7 mouse cellular contexts compared by ENCODE assay signal in the genomic region with DNA sequence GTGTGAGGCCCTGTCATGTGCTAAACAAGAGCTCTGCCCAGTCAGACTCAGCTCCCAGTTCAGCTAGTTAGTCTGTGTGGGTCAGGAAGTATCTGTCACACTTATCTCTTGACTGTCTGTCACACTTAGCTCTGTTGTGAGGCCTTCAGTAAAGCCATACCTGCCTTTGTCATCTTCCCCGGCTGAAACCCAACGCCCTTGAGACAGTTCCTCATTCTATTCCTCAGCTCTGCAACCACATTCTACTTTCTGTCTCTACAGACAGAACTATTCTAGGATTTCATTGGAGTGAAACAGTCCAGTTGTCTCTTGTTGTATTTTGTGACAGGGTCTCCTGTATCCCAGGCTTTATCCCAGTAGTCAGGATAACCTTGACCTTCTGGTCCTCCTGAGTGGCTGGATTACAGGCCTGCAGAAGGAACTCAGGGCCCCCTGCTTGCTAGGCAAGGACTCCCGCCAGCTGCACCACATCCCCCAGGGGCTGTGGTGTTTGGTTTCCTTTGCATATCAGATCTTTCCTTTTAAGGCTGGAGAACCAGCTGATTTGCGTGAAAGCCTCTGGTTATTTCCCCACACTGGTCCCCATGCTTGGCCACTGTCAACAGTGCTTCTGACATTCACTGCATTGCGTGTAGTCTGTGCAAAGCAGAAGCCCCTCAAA. TPM values are rescaled to one million over a fixed set of nuclear protein-coding genes. Genes with fewer than 3 reads are reported as not detected.
DNase-seq lines count a peak whose midpoint lies in the region; ATAC-seq and TF ChIP-seq lines count a peak whose summit lies in the region.

No protein-coding gene starts in this region.

- no peak overlapping the region for H3K9ac ChIP-seq in heart, embryonic 11.5 days (ENCODE audit: low read depth, low read length)
- no peak overlapping the region for H3K9ac ChIP-seq in limb, embryonic 13.5 days

- H3K4me1 ChIP-seq in G1E (ENCODE audit: insufficient read depth, low read depth, low read length), result peaks cover 20% of the 10 kb centered on the region
- H3K4me1 ChIP-seq in heart, embryonic 11.5 days (ENCODE audit: control insufficient read depth, insufficient read depth, low read length), result peaks cover 35% of the 10 kb centered on the region
- peaks cover 9% of the 10 kb centered on the region; the same call in 1 of the 2 replicates for H3K4me1 ChIP-seq in limb, embryonic 13.5 days

- TF ChIP-seq CTCF in G1E (IDR thresholded peaks at IDR 0.05; ENCODE audit: low read depth, low read length), result no peak

- H3K4me2 ChIP-seq in heart, embryonic 11.5 days, result peak overlapping the region; percentile 5; the same call in 1 of the 2 replicates
- no peak overlapping the region for H3K4me2 ChIP-seq in limb, embryonic 13.5 days (replicated peaks)

- no peak overlapping the region for H3K4me3 ChIP-seq in G1E (ENCODE audit: low read depth, low read length)
- no peak overlapping the region for H3K4me3 ChIP-seq in heart, embryonic 11.5 days (ENCODE audit: low read depth, low read length)
- H3K4me3 ChIP-seq in limb, embryonic 13.5 days, result no peak overlapping the region

- peak; percentile 61 for DNase-seq in CD4-positive, CD25-positive, alpha-beta regulatory T cell, adult 2 months (ENCODE audit: low read depth, low spot score)
- DNase-seq in G1E (ENCODE audit: low spot score), result no peak
- DNase-seq in natural killer cell, adult 2 months (ENCODE audit: low spot score in 2 of 2), result peak; percentile 67 to 83
- DNase-seq in left cerebral cortex, adult 8-10 months (ENCODE audit: low spot score in 2 of 2), result no peak
- DNase-seq in c-Kit-positive CD71-positive TER-119-positive erythroid progenitor cells, embryonic 14.5 days (ENCODE audit: low spot score), result no peak

- H3K9me3 ChIP-seq in G1E (replicated peaks), result no peaks in the 10 kb centered on the region
- H3K9me3 ChIP-seq in heart, embryonic 11.5 days (replicated peaks; ENCODE audit: control insufficient read depth, low read length), result no peaks in the 10 kb centered on the region
- no peaks in the 10 kb centered on the region for H3K9me3 ChIP-seq in limb, embryonic 13.5 days

- WGBS in heart, embryonic 11.5 days (ENCODE audit: insufficient replicate concordance), result 3% methylated on average over 5 of the region's 5 CpGs
- WGBS in limb, embryonic 13.5 days, result 34% methylated on average over 5 of the region's 5 CpGs

- H3K27me3 ChIP-seq in G1E (ENCODE audit: insufficient read depth, low read length), result no peaks in the 10 kb centered on the region
- no peaks in the 10 kb centered on the region for H3K27me3 ChIP-seq in heart, embryonic 11.5 days (ENCODE audit: control insufficient read depth, insufficient read depth, low read length)
- no peaks in the 10 kb centered on the region for H3K27me3 ChIP-seq in limb, embryonic 13.5 days

- peak overlapping the region; percentile 94 for H3K27ac ChIP-seq in heart, embryonic 11.5 days (ENCODE audit: low read depth, low read length)
- H3K27ac ChIP-seq in limb, embryonic 13.5 days, result peak overlapping the region; percentile 48; the same call in 1 of the 2 replicates

- peaks cover 43% of the 10 kb centered on the region for H3K36me3 ChIP-seq in G1E (replicated peaks)
- H3K36me3 ChIP-seq in heart, embryonic 11.5 days (ENCODE audit: control insufficient read depth, insufficient read depth, low read length), result peaks cover 10% of the 10 kb centered on the region; the same call in 1 of the 2 replicates
- H3K36me3 ChIP-seq in limb, embryonic 13.5 days, result peaks cover 25% of the 10 kb centered on the region

- 0 out of 2 replicates have a peak, but pooled peaks have one; percentile 22 for ATAC-seq in G1E (ENCODE audit: extremely low read depth, insufficient number of reproducible peaks, low FRiP score, poor library complexity, severe bottlenecking)
- ATAC-seq in heart, embryonic 11.5 days (replicated peaks; ENCODE audit: insufficient number of reproducible peaks, low FRiP score, low TSS enrichment), result peak; percentile 65
- ATAC-seq in limb, embryonic 13.5 days (ENCODE audit: low FRiP score, low read depth), result peak; percentile 77

RNA-seq across cellular contexts. Expression of a gene that starts 11.2 kb away (rescaled TPM):
- total RNA-seq in G1E (2014; fragmentation: Nextera tagmentation) (not detected in 2 replicates), G1E (2017) (0.33 and 0.87 TPM in 2 replicates)
- polyA plus RNA-seq in G1E (2012), result 0.05 TPM in 1 of 2 replicates, not detected in the other
- 1.2 TPM in 2 replicates for polyA plus RNA-seq in heart, embryonic 11.5 days (2014; fragmentation: Nextera tagmentation; extraction: Ambion mirVana)
- 1.4 and 2.2 TPM in 2 replicates for polyA plus RNA-seq in limb, embryonic 13.5 days (2015; fragmentation: Nextera tagmentation; extraction: Ambion mirVana)
- 1 to 10 TPM in 2 of 4 experiments, under 1 TPM in 1, not detected in 1; 0.26 to 2.7 (median 2.4) TPM for total RNA-seq in left cerebral cortex, adult 8-10 months (2022)

RNA-seq across cellular contexts. Expression of a gene that starts 11.8 kb away (rescaled TPM):
- total RNA-seq in G1E (2014; fragmentation: Nextera tagmentation) (0.24 TPM in 1 of 2 replicates, not detected in the other), G1E (2017) (0.70 and 0.93 TPM in 2 replicates)
- polyA plus RNA-seq in G1E (2012), result not detected in 2 replicates
- polyA plus RNA-seq in heart, embryonic 11.5 days (2014; fragmentation: Nextera tagmentation; extraction: Ambion mirVana), result 52.0 and 61.8 TPM in 2 replicates
- polyA plus RNA-seq in limb, embryonic 13.5 days (2015; fragmentation: Nextera tagmentation; extraction: Ambion mirVana), result 33.5 and 36.8 TPM in 2 replicates
- 10 to 100 TPM; 17.3 to 20.2 (median 17.7) TPM for total RNA-seq in left cerebral cortex, adult 8-10 months (2022)

RNA-seq across cellular contexts. Expression of a gene that starts 17.1 kb away (rescaled TPM):
- total RNA-seq in G1E (2014; fragmentation: Nextera tagmentation), result 9.6 and 10.3 TPM in 2 replicates
- total RNA-seq in G1E (2017), result 6.9 and 8.5 TPM in 2 replicates
- polyA plus RNA-seq in G1E (2012), result 2.0 and 2.7 TPM in 2 replicates
- 7.5 and 9.3 TPM in 2 replicates for polyA plus RNA-seq in heart, embryonic 11.5 days (2014; fragmentation: Nextera tagmentation; extraction: Ambion mirVana)
- 13.2 and 15.0 TPM in 2 replicates for polyA plus RNA-seq in limb, embryonic 13.5 days (2015; fragmentation: Nextera tagmentation; extraction: Ambion mirVana)
- 1 to 10 TPM; 2.8 to 4.6 (median 4.0) TPM for total RNA-seq in left cerebral cortex, adult 8-10 months (2022)

RNA-seq across cellular contexts. Expression of a gene that starts 26.7 kb away (rescaled TPM):
- 765 and 864 TPM in 2 replicates for total RNA-seq in G1E (2014; fragmentation: Nextera tagmentation)
- total RNA-seq in G1E (2017), result 782 and 866 TPM in 2 replicates
- 2,578 and 3,923 TPM in 2 replicates for polyA plus RNA-seq in G1E (2012)
- polyA plus RNA-seq in heart, embryonic 11.5 days (2014; fragmentation: Nextera tagmentation; extraction: Ambion mirVana), result 277 and 291 TPM in 2 replicates
- polyA plus RNA-seq in limb, embryonic 13.5 days (2015; fragmentation: Nextera tagmentation; extraction: Ambion mirVana), result 359 and 363 TPM in 2 replicates
- 100 to 1,000 TPM; 617 to 703 (median 641) TPM for total RNA-seq in left cerebral cortex, adult 8-10 months (2022)

RNA-seq across cellular contexts. Expression of a gene that starts 26.8 kb away (rescaled TPM):
- total RNA-seq in G1E (2014; fragmentation: Nextera tagmentation) (37.1 and 39.8 TPM in 2 replicates), G1E (2017) (19.3 and 23.8 TPM in 2 replicates)
- 2.0 and 3.1 TPM in 2 replicates for polyA plus RNA-seq in G1E (2012)
- polyA plus RNA-seq in heart, embryonic 11.5 days (2014; fragmentation: Nextera tagmentation; extraction: Ambion mirVana), result 15.6 and 17.0 TPM in 2 replicates
- 23.5 and 28.9 TPM in 2 replicates for polyA plus RNA-seq in limb, embryonic 13.5 days (2015; fragmentation: Nextera tagmentation; extraction: Ambion mirVana)
- total RNA-seq in left cerebral cortex, adult 8-10 months (2022), result 10 to 100 TPM in 3 of 4 experiments, 1 to 10 TPM in 1; 9.8 to 11.4 (median 10.5) TPM

Comparison
In these comparisons a context has a peak if more than half of its experiments do, and no peak if none do; other contexts are left out.
1. DNase-seq: peak in CD4-positive, CD25-positive, alpha-beta regulatory T cell, adult 2 months (single experiment) and natural killer cell, adult 2 months (2 of 2); none in G1E (single experiment), left cerebral cortex, adult 8-10 months (0 of 2) and c-Kit-positive CD71-positive TER-119-positive erythroid progenitor cells, embryonic 14.5 days (single experiment).
2. ATAC-seq: peak in every context shown above with its lines; median percentile 77 in limb, embryonic 13.5 days; 65 in heart, embryonic 11.5 days; 22 in G1E.
3. RNA of a gene that starts 11.8 kb away (polyA plus RNA-seq): 52.0 to 61.8 TPM in heart, embryonic 11.5 days and 33.5 to 36.8 TPM in limb, embryonic 13.5 days; not detected in G1E; every median in the first group is over 10 times any median in the second.